Mouse (Mus musculus): ENCODE results near the gene Lrsam1. TPM values are rescaled to one million over a fixed set of nuclear protein-coding genes. Genes with fewer than 3 reads are reported as not detected.
A peak's percentile ranks its signal among the peaks of the same experiment; 100 is the strongest.

Lrsam1 gene
- total and polyA plus RNA-seq, 2 experiments from 2014 or later = 22.1 to 37.9 TPM

GRCm38 (mm10) chr2:32992130-32992529, 30.7 kb upstream of the Lrsam1 start:
- Histone ChIP-seq H3K9ac (replicated peaks; ENCODE audit: low read length) (no peak overlapping the region), H3K4me2 (ENCODE audit: low read depth, low read length) (no peak overlapping the region), H3K9me3 (ENCODE audit: low read length) (no peaks in the 10 kb centered on the region), H3K27me3 (ENCODE audit: insufficient read depth, low read length) (no peaks in the 10 kb centered on the region), H3K4me3 (ENCODE audit: low read length) (no peak overlapping the region), H3K4me1 (ENCODE audit: insufficient read depth, low read length) (no peaks in the 10 kb centered on the region), H3K36me3 (ENCODE audit: insufficient read depth, low read length) (peaks cover 7% of the 10 kb centered on the region; the same call in 1 of the 2 replicates), H3K27ac (no peak overlapping the region)
- WGBS = 73% methylated on average over 6 of the region's 6 CpGs
- ATAC-seq (no peak), DNase-seq (ENCODE audit: low spot score) (no peak)
- TF ChIP-seq CTCF (IDR thresholded peaks at IDR 0.05; ENCODE audit: low read depth) = no peak

- ATAC-seq = no peak
- DNase-seq (ENCODE audit: low spot score) = peak; percentile 51
- TF ChIP-seq CTCF (IDR thresholded peaks at IDR 0.05; ENCODE audit: low read depth) = peak; percentile 66
- H3K27ac ChIP-seq = no peak overlapping the region
- no peaks in the 10 kb centered on the region for H3K9me3 ChIP-seq (ENCODE audit: low read length)
- H3K36me3 ChIP-seq (ENCODE audit: insufficient read depth, low read length) = peaks cover 7% of the 10 kb centered on the region; the same call in 1 of the 2 replicates
- no peak overlapping the region for H3K9ac ChIP-seq (replicated peaks; ENCODE audit: low read length)
- no peaks in the 10 kb centered on the region for H3K27me3 ChIP-seq (ENCODE audit: insufficient read depth, low read length)
- no peak overlapping the region for H3K4me2 ChIP-seq (ENCODE audit: low read depth, low read length)
- H3K4me1 ChIP-seq (ENCODE audit: insufficient read depth, low read length) = no peaks in the 10 kb centered on the region
- 56% methylated on average over 13 of the region's 13 CpGs for whole genome bisulfite sequencing
- no peak overlapping the region for H3K4me3 ChIP-seq (ENCODE audit: low read length)
Observed at GRCm38 (mm10) chr2:32990167-32990832, 28.9 kb upstream of the Lrsam1 start.

GRCm38 (mm10) chr2:32989376-32989775, 28.0 kb upstream of the Lrsam1 start:
- ATAC-seq = no peak
- no peak overlapping the region for H3K4me2 ChIP-seq (ENCODE audit: low read depth, low read length)
- no peaks in the 10 kb centered on the region for H3K9me3 ChIP-seq (ENCODE audit: low read length)
- H3K9ac ChIP-seq (replicated peaks; ENCODE audit: low read length) = no peak overlapping the region
- no peak overlapping the region for H3K4me3 ChIP-seq (ENCODE audit: low read length)
- no peak overlapping the region for H3K27ac ChIP-seq
- H3K4me1 ChIP-seq (ENCODE audit: insufficient read depth, low read length) = no peaks in the 10 kb centered on the region
- H3K27me3 ChIP-seq (ENCODE audit: insufficient read depth, low read length) = no peaks in the 10 kb centered on the region
- H3K36me3 ChIP-seq (ENCODE audit: insufficient read depth, low read length) = peaks cover 7% of the 10 kb centered on the region; the same call in 1 of the 2 replicates
- no peak for TF ChIP-seq CTCF (IDR thresholded peaks at IDR 0.05; ENCODE audit: low read depth)
- 69% methylated on average over 3 of the region's 3 CpGs for WGBS
- no peak for DNase-seq (ENCODE audit: low spot score)

GRCm38 (mm10) chr2:32985844-32986243, 24.4 kb upstream of the Lrsam1 start:
- Histone ChIP-seq H3K4me1 (ENCODE audit: insufficient read depth, low read length) (peaks cover 10% of the 10 kb centered on the region), H3K27me3 (ENCODE audit: insufficient read depth, low read length) (no peaks in the 10 kb centered on the region), H3K9me3 (ENCODE audit: low read length) (no peaks in the 10 kb centered on the region), H3K36me3 (ENCODE audit: insufficient read depth, low read length) (peaks cover 3% of the 10 kb centered on the region; the same call in 1 of the 2 replicates), H3K4me3 (ENCODE audit: low read length) (no peak overlapping the region), H3K27ac (no peak overlapping the region), H3K4me2 (ENCODE audit: low read depth, low read length) (no peak overlapping the region), H3K9ac (replicated peaks; ENCODE audit: low read length) (no peak overlapping the region)
- DNase-seq (ENCODE audit: low spot score) (no peak), ATAC-seq (no peak)
- TF ChIP-seq CTCF (IDR thresholded peaks at IDR 0.05; ENCODE audit: low read depth) = no peak
- 67% methylated on average over 8 of the region's 8 CpGs for WGBS

GRCm38 (mm10) chr2:32983617-32984016, 22.2 kb upstream of the Lrsam1 start:
- Histone ChIP-seq H3K27ac (no peak overlapping the region), H3K9me3 (ENCODE audit: low read length) (no peaks in the 10 kb centered on the region), H3K4me1 (ENCODE audit: insufficient read depth, low read length) (peaks cover 12% of the 10 kb centered on the region), H3K4me2 (ENCODE audit: low read depth, low read length) (no peak overlapping the region), H3K36me3 (ENCODE audit: insufficient read depth, low read length) (peaks cover 3% of the 10 kb centered on the region; the same call in 1 of the 2 replicates), H3K4me3 (ENCODE audit: low read length) (no peak overlapping the region), H3K9ac (replicated peaks; ENCODE audit: low read length) (no peak overlapping the region), H3K27me3 (ENCODE audit: insufficient read depth, low read length) (no peaks in the 10 kb centered on the region)
- TF ChIP-seq CTCF (IDR thresholded peaks at IDR 0.05; ENCODE audit: low read depth) = no peak
- DNase-seq (ENCODE audit: low spot score) (no peak), ATAC-seq (no peak)
- 56% methylated on average over 6 of the region's 6 CpGs for WGBS

GRCm38 (mm10) chr2:32982700-32983099, 21.3 kb upstream of the Lrsam1 start:
- WGBS = 5% methylated on average over 4 of the region's 4 CpGs
- no peak overlapping the region for H3K9ac ChIP-seq (replicated peaks; ENCODE audit: low read length)

GRCm38 (mm10) chr2:32981725-32982271, 20.4 kb upstream of the Lrsam1 start, which contains the start of gene Slc2a8:
Gene Slc2a8 (minus strand): TSS chr2:32982083.
- peak within 1 kb of the TSS; percentile 100 for H3K4me2 ChIP-seq (ENCODE audit: low read depth, low read length)
- H3K27ac ChIP-seq = peak within 1 kb of the TSS; percentile 70; the same call in 1 of the 2 replicates
- ATAC-seq (peak; percentile 98), DNase-seq (ENCODE audit: low spot score) (peak; percentile 96)
- WGBS = under 1% methylated on average over 50 of the region's 50 CpGs
- TF ChIP-seq CTCF (IDR thresholded peaks at IDR 0.05; ENCODE audit: low read depth) = no peak
- peak within 1 kb of the TSS; percentile 89 for H3K4me3 ChIP-seq (ENCODE audit: low read length)
- H3K4me1 ChIP-seq (ENCODE audit: insufficient read depth, low read length) = peaks cover 12% of the 10 kb centered on the region
- no peaks in the 10 kb centered on the region for H3K27me3 ChIP-seq (ENCODE audit: insufficient read depth, low read length)
- H3K9me3 ChIP-seq (ENCODE audit: low read length) = no peaks in the 10 kb centered on the region
- H3K36me3 ChIP-seq (ENCODE audit: insufficient read depth, low read length) = no peaks in the 10 kb centered on the region
- H3K9ac ChIP-seq (replicated peaks; ENCODE audit: low read length) = peak within 1 kb of the TSS; percentile 92

More at GRCm38 (mm10) chr2:32982700-32983099, 21.3 kb upstream of the Lrsam1 start:
- H3K4me3 ChIP-seq (ENCODE audit: low read length) = peak overlapping the region; percentile 89
- no peak overlapping the region for H3K27ac ChIP-seq
- no peak for DNase-seq (ENCODE audit: low spot score)
- no peaks in the 10 kb centered on the region for H3K27me3 ChIP-seq (ENCODE audit: insufficient read depth, low read length)
- no peak for ATAC-seq
- no peaks in the 10 kb centered on the region for H3K9me3 ChIP-seq (ENCODE audit: low read length)
- H3K4me1 ChIP-seq (ENCODE audit: insufficient read depth, low read length) = peaks cover 12% of the 10 kb centered on the region
- TF ChIP-seq CTCF (IDR thresholded peaks at IDR 0.05; ENCODE audit: low read depth) = no peak
- H3K4me2 ChIP-seq (ENCODE audit: low read depth, low read length) = peak overlapping the region; percentile 100
- peaks cover 3% of the 10 kb centered on the region; the same call in 1 of the 2 replicates for H3K36me3 ChIP-seq (ENCODE audit: insufficient read depth, low read length)
